Mouse (Mus musculus) intestine, embryonic 16.5 days (tissue): ENCODE data around the gene Epha5. TPM values are rescaled to one million over a fixed set of nuclear protein-coding genes. Genes with fewer than 3 reads are reported as not detected.

Experiments used
- ATAC-seq: fragments of 200-750 bp; cut with Nextera tagmentation; 2 replicates; pipeline ENCODE4 v1.8.0; 2017; ENCODE audit warnings: moderate TSS enrichment, moderate library complexity
- H3K27ac ChIP-seq: fragments of 300-500 bp; sonication (generic); 2 replicates; pipeline ENCODE4 v1.5.1; 2014; ENCODE audit warnings: mild to moderate bottlenecking, low read length
- H3K27me3 ChIP-seq: fragments of 300-500 bp; sonication (generic); replicated peaks from 2 replicates; pipeline ENCODE4 v1.6.1; 2014; ENCODE audit warnings: low read length, control low read depth, mixed read lengths; ENCODE audit not compliant: control insufficient read depth, insufficient read depth
- H3K36me3 ChIP-seq: fragments of 300-500 bp; sonication (generic); 2 replicates; pipeline ENCODE4 v1.6.1; 2014; ENCODE audit warnings: low read length, control low read depth; ENCODE audit not compliant: control insufficient read depth, insufficient read depth
- H3K4me1 ChIP-seq: fragments of 300-500 bp; sonication (generic); 2 replicates; pipeline ENCODE4 v1.6.1; 2014; ENCODE audit warnings: low read length, control low read depth, mixed read lengths; ENCODE audit not compliant: control insufficient read depth, insufficient read depth
- H3K4me2 ChIP-seq: fragments of 300-500 bp; sonication (generic); 2 replicates; pipeline ENCODE4 v1.6.1; 2014; ENCODE audit warnings: low read depth, low read length, control low read depth
- H3K4me3 ChIP-seq: fragments of 300-500 bp; sonication (generic); 2 replicates; pipeline ENCODE4 v1.5.1; 2014; ENCODE audit warnings: mild to moderate bottlenecking, low read length
- H3K9ac ChIP-seq: fragments of 300-500 bp; sonication (generic); 2 replicates; pipeline ENCODE4 v1.6.1; 2014; ENCODE audit warnings: low read depth, low read length
- H3K9me3 ChIP-seq: fragments of 300-500 bp; sonication (generic); 2 replicates; pipeline ENCODE4 v1.6.1; 2016; ENCODE audit warnings: low read length, control low read depth; ENCODE audit not compliant: control insufficient read depth
- WGBS: fragments of 180-500 bp; shearing (Covaris S2); extraction: QIAGEN DNeasy Blood & Tissue Kit; methylation state at CpG from one replicate; pipeline ENCODE4 v1.1.7; 2014; 5-methylcytosine and 5-hydroxymethylcytosine counted together
- polyA plus RNA-seq: library from polyadenylated mRNA; unstranded; fragments of >200 nt; fragmentation: Nextera tagmentation; extraction: Ambion mirVana; gene quantifications from 2 replicates; pipeline ENCODE4 v1.2.1, GENCODE M21; 2015

Gene Epha5
- 0.60 and 0.70 TPM in 2 replicates for polyA plus RNA-seq

DNA sequence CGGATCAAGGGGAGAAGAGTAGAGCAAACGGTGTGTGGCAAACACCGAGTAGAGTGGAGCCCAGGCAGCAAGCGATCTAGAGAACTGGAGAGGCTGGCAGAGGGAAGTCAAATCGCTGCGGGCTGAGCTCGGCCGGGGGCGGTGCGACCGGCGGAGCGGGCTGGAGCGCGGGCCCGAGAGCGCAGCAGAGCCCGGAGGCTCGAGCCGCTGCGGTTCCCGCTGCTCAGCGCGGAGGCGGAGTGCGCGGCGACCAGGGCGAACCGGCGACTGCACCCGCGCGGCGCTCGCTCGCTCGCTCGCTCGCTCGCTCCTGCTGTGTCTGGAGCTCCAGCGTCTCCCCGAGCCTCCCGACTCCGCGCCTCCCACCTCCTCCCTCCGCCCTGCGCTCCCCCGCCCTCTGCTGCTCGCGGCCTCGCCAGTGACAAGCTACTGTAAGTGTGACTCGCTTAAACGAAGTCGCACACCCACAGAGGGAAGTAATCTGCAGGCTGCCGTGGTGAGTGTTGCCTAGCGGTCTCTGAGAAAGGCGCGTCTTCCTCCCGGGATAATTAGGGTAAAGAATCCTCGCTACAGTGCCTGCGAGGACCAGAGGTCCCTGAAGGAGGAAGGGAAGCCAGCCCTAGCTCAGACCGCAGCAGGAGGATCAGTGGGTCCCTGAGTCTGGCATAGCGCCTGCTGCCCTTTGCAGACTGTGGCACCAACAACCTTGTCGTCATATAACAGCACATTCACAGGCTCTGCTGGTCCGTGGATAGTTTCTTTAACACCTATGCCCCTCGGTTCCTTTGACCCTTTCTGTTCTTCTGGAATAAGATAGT is at the start of gene Epha5:
Gene Epha5 (minus strand): TSS at position 321 of the 818 bp plus-strand sequence.
- Histone ChIP-seq H3K4me2 (peak within 1 kb of the TSS; percentile 65), H3K27ac (no peak within 1 kb of the TSS), H3K4me3 (peak within 1 kb of the TSS; percentile 48), H3K9me3 (no peaks in the 10 kb centered on the region), H3K9ac (peak within 1 kb of the TSS; percentile 64), H3K36me3 (no peaks in the 10 kb centered on the region), H3K27me3 (peaks cover 20% of the 10 kb centered on the region), H3K4me1 (peaks cover 2% of the 10 kb centered on the region; the same call in 1 of the 2 replicates)
- 1% methylated on average over 61 of the region's 67 CpGs for WGBS
- ATAC-seq, result peak; percentile 97

DNA sequence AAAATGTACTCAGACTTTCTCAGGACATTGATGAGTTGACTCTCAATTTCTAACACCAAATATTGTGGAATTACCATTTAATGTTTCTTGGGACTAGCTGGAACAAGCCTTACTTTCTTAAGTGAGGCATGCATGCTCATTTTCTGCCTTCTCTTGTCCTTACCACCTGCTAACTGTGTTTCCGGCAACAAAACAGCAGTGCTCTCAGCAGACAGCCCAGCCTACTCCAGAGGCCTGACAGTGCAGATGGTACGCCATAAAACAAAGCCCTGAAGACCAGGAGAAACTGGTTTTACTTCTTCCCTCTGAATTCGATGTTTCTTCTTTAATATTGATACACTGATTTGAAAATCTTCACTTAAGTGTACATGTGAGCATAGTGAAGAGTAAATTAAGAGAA is 39.0 kb upstream of the Epha5 start:
- Histone ChIP-seq H3K9ac (no peak overlapping the region), H3K36me3 (no peaks in the 10 kb centered on the region), H3K4me2 (no peak overlapping the region), H3K9me3 (no peaks in the 10 kb centered on the region), H3K27ac (no peak overlapping the region), H3K4me3 (no peak overlapping the region), H3K4me1 (no peaks in the 10 kb centered on the region), H3K27me3 (no peaks in the 10 kb centered on the region)
- 56% methylated on average over 3 of the region's 3 CpGs for WGBS
- no peak for ATAC-seq

DNA sequence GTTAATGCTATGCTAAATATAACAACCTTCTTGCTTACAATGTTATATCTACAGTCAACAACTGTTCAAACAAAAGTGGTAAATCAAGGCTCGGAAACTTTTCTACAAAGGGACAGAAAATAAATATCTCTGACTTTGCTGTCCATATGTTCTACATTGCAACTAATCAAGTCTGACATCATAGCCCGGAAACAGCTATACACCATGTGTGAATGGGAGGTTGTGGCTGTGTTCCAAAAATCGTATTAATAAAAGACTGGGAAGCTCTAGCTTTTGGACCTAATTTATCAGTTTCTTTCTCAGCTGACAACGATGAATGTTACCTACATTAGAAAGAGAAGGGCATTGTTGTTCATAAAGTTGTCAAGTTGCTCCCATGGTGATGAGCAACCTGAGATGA is 37.5 kb upstream of the Epha5 start:
- WGBS, result 67% methylated on average over 4 of the region's 4 CpGs

DNA sequence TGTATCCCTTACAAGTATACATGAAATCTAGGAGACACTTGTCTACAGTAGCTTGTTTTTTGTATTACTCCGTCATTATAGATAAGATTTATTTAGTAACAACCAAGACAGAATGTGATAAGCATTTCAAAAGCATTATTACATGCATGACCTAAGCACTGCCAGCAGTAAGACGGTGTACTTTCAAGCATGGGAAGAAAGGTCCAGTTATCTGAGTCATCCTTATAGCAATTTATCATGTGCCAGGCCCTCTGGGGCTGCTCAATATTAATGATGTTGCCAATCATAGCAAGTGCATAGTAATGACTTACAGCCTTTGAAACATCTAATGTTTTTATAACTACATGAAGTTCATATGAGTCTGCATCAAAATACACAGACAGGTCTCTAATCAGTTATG is 36.7 kb upstream of the Epha5 start:
- WGBS, result 63% methylated on average over 2 of the region's 2 CpGs

More for the DNA sequence above, 37.5 kb upstream of the Epha5 start:
- Histone ChIP-seq H3K36me3 (no peaks in the 10 kb centered on the region), H3K27ac (no peak overlapping the region), H3K27me3 (no peaks in the 10 kb centered on the region), H3K4me3 (no peak overlapping the region), H3K9ac (no peak overlapping the region), H3K9me3 (no peaks in the 10 kb centered on the region), H3K4me2 (no peak overlapping the region), H3K4me1 (no peaks in the 10 kb centered on the region)
- ATAC-seq, result no peak

DNA sequence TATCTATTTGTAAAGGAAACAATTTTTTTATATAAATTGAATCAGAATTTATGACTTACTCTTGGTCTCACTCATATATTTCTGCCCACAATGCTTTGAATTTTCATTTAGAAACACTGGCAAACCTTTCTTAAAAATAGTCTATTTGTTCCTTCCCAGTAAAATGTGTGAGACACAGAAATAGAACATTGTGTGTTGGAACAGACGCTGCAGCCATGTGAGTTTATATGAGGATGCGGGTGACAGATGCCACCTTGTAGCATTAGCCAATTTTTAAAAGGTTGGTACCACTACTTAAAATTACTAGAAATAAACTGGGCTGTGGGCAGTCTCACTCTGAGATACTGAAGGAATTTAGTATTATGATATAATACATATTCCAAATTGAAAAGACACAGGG is 23.1 kb upstream of the Epha5 start:
- no peak overlapping the region for H3K9ac ChIP-seq
- H3K4me2 ChIP-seq, result no peak overlapping the region
- 87% methylated on average over 2 of the region's 2 CpGs for WGBS
- no peak for ATAC-seq
- no peaks in the 10 kb centered on the region for H3K36me3 ChIP-seq
- no peaks in the 10 kb centered on the region for H3K9me3 ChIP-seq
- H3K4me1 ChIP-seq, result no peaks in the 10 kb centered on the region
- no peaks in the 10 kb centered on the region for H3K27me3 ChIP-seq
- H3K27ac ChIP-seq, result no peak overlapping the region
- H3K4me3 ChIP-seq, result no peak overlapping the region

More for the DNA sequence above, 36.7 kb upstream of the Epha5 start:
- Histone ChIP-seq H3K9me3 (no peaks in the 10 kb centered on the region), H3K27ac (no peak overlapping the region), H3K4me2 (no peak overlapping the region), H3K4me1 (no peaks in the 10 kb centered on the region), H3K9ac (no peak overlapping the region), H3K36me3 (no peaks in the 10 kb centered on the region), H3K27me3 (no peaks in the 10 kb centered on the region), H3K4me3 (no peak overlapping the region)
- no peak for ATAC-seq

DNA sequence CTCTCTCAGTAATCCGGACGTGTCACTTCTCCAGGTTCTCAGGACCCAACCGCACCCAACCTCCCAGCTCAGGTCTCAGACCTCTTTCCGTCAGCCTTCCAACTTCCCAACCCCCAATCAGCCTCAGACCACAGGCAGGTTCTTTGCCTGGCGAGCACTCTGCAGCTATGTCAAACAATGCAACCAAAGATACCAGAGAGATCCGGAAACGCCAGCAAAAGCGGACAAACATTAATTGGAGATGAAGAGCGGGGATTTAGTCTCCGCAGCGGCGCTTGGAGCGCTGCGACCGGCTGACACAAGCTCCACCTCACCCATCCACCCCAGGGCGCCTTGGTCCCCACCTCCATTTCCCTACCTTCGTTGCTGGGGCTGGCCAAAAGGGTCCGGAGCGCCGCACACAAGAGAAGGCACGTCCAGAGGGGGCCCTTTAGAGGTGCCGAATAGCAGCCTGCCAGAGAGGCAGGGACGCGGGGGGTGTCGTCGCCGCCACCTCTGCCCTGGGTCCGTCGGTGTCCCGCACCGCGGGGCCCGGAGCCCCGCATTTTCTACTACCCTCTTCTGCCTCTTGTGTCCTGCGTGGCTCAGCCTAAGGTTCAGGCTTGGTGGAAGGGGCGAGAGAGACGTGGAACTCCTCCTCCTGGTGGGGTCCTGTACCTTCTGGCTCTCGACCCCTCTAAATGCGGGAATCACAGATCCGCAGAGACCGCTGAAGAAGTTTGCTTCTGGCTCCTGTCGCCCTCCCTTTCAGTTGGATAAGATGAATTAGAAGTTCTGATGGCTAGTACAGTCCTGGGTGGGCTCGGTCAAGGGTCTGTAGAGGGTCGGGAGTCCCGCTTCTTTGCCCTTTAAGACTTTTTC is 991 bp downstream of the Epha5 start:
- peak overlapping the region; percentile 48 for H3K4me3 ChIP-seq
- H3K9me3 ChIP-seq, result no peaks in the 10 kb centered on the region
- no peaks in the 10 kb centered on the region for H3K36me3 ChIP-seq
- 1% methylated on average over 44 of the region's 45 CpGs for WGBS
- no peak for ATAC-seq
- H3K9ac ChIP-seq, result peak overlapping the region; percentile 64
- H3K27me3 ChIP-seq, result peaks cover 20% of the 10 kb centered on the region
- no peak overlapping the region for H3K27ac ChIP-seq
- peak overlapping the region; percentile 65 for H3K4me2 ChIP-seq
- H3K4me1 ChIP-seq, result peaks cover 2% of the 10 kb centered on the region; the same call in 1 of the 2 replicates

DNA sequence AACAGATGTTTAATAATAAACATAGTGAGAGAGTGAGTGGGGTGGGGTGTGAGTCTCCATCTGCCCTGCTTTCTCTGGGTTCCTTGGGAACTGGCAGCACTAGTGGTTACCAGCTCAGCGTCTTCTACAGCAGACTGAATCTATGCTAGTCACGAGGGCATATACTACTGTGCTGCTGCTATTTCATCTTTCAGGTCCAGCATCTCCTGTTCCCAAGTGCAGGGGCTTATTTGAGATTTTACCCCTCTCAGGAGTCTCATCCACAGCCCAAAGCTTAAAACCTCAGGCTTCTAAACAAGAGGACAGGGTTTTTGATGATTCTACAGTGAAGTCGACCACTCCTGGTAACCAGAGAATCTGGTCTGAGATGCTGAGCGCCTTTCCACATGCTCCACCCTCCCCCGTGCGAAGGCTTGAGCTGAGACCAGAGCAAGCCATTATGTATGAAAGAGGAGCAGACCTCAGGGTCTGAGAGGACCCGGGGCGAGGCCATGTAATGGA is 2.2 kb downstream of the Epha5 start:
- 10% methylated on average over 8 of the region's 8 CpGs for WGBS
- Histone ChIP-seq H3K4me1 (peaks cover 2% of the 10 kb centered on the region; the same call in 1 of the 2 replicates), H3K36me3 (no peaks in the 10 kb centered on the region), H3K27ac (no peak overlapping the region), H3K9me3 (no peaks in the 10 kb centered on the region), H3K4me3 (no peak overlapping the region; the same call in 1 of the 2 replicates), H3K9ac (no peak overlapping the region), H3K27me3 (peaks cover 20% of the 10 kb centered on the region), H3K4me2 (no peak overlapping the region)
- ATAC-seq, result no peak

DNA sequence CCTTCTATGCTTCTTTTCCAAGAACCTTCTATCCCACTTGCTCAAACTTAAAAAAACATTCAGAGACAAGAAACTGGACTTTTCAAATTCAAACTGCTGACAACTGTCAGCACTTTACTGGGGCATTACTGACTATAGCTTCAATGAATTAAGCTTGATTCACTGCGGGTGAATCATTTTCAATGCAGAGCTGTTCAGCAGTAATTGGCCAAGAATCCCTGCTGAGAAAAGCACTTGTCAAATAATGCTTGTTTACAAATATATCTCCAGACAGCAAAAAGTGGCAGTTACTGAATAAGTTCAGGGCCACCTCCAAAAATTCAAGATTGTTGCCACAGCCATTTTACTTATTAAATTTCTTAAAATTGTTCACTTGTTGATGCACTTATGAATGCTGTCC is 4.2 kb downstream of the Epha5 start:
- H3K36me3 ChIP-seq, result no peaks in the 10 kb centered on the region
- no peaks in the 10 kb centered on the region for H3K9me3 ChIP-seq
- H3K27ac ChIP-seq, result no peak overlapping the region
- H3K4me2 ChIP-seq, result no peak overlapping the region
- no peak overlapping the region for H3K4me3 ChIP-seq
- no peak overlapping the region for H3K9ac ChIP-seq
- 42% methylated on average over 1 of the region's 1 CpGs for WGBS
- no peak for ATAC-seq
- peaks cover 16% of the 10 kb centered on the region for H3K27me3 ChIP-seq
- peaks cover 2% of the 10 kb centered on the region; the same call in 1 of the 2 replicates for H3K4me1 ChIP-seq

DNA sequence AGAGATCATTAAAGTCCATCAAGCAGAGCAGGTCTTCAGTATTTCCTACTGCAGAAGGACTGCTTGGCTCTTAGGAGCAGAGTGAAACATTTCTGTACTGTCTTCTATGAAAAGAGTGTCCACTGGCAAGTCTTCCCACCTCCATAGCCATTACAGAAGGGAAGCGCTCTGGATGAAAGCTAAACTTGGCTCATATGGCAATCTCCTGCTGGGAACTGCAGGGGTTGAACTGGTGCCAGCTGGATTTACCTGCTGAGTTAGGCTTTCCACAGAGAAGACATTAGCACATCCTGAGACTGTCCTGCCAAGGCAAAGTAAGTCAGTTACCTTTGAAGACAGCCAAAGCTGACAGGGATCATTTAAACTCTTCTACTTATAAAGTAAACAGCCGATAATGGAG is 8.8 kb downstream of the Epha5 start:
- H3K27ac ChIP-seq, result no peak overlapping the region
- H3K36me3 ChIP-seq, result no peaks in the 10 kb centered on the region
- H3K4me1 ChIP-seq, result no peaks in the 10 kb centered on the region
- ATAC-seq, result no peak
- H3K4me2 ChIP-seq, result no peak overlapping the region
- H3K9me3 ChIP-seq, result no peaks in the 10 kb centered on the region
- H3K4me3 ChIP-seq, result no peak overlapping the region
- H3K27me3 ChIP-seq, result no peaks in the 10 kb centered on the region
- 56% methylated on average over 2 of the region's 2 CpGs for WGBS
- no peak overlapping the region for H3K9ac ChIP-seq
